Mouse (Mus musculus) thymus, adult 2 months (tissue): ENCODE measurements at regions not wholly inside any gene's neighbourhood (a gene's known extent, or its start where the extent isn't known, plus 50 kb on each side); places are given as distances from the start of the nearest gene placed in this dataset.

ENCODE experiments used
- DNase-seq: peaks from one replicate; pipeline ENCODE4 v3.0.0; 2021
- H3K27ac ChIP-seq: fragments of 200-500 bp; 2 replicates; pipeline ENCODE4 v1.5.1; 2012; ENCODE audit warnings: low read length, control low read depth; ENCODE audit not compliant: control insufficient read depth, insufficient read depth
- H3K27me3 ChIP-seq: fragments of 200-500 bp; 2 replicates; pipeline ENCODE4 v1.6.1; 2012; ENCODE audit warnings: mild to moderate bottlenecking, low read length, moderate library complexity, mixed read lengths; ENCODE audit not compliant: control insufficient read depth, insufficient read depth
- H3K36me3 ChIP-seq: fragments of 200-500 bp; 2 replicates; pipeline ENCODE4 v1.6.1; 2012; ENCODE audit warnings: mild to moderate bottlenecking, low read length, moderate library complexity; ENCODE audit not compliant: control insufficient read depth, insufficient read depth
- H3K4me1 ChIP-seq: fragments of 200-500 bp; replicated peaks from 2 replicates; pipeline ENCODE4 v1.6.1; 2012; ENCODE audit warnings: low read length; ENCODE audit not compliant: control insufficient read depth, insufficient read depth
- H3K4me3 ChIP-seq: fragments of 200-500 bp; 2 replicates; pipeline ENCODE4 v1.5.1; 2012; ENCODE audit warnings: mild to moderate bottlenecking, low read length, control low read depth, moderate library complexity; ENCODE audit not compliant: control insufficient read depth, insufficient read depth
- CTCF ChIP-seq: fragments of 200-500 bp; IDR thresholded peaks from 2 replicates; pipeline ENCODE4 v1.5.1; 2012; ENCODE audit warnings: mild to moderate bottlenecking, control low read depth, low read length, moderate library complexity, borderline replicate concordance; ENCODE audit not compliant: control insufficient read depth, poor library complexity, insufficient read depth; ENCODE audit errors: extremely low read depth
- POLR2A ChIP-seq: fragments of 200-500 bp; IDR thresholded peaks from 2 replicates; pipeline ENCODE4 v1.6.1; 2012; ENCODE audit warnings: mild to moderate bottlenecking, low read length, control low read depth, moderate library complexity; ENCODE audit not compliant: control insufficient read depth, poor library complexity, insufficient read depth; ENCODE audit errors: extremely low read depth
- WGBS: fragments of 180-500 bp; shearing (Covaris S2); methylation state at CpG from one replicate; pipeline ENCODE4 v1.1.7; 2018; 5-methylcytosine and 5-hydroxymethylcytosine counted together

- no peak overlapping the region for H3K27ac ChIP-seq
- H3K4me1 ChIP-seq = no peaks in the 10 kb centered on the region
- 90% methylated on average over 9 of the region's 9 CpGs for WGBS
- no peak for DNase-seq
- H3K36me3 ChIP-seq = no peaks in the 10 kb centered on the region
- TF ChIP-seq POLR2A = no peak
- TF ChIP-seq CTCF = no peak
- H3K27me3 ChIP-seq = no peaks in the 10 kb centered on the region
- H3K4me3 ChIP-seq = no peak overlapping the region
Measured at GRCm38 (mm10) chr13:106567658-106568359, 368.9 kb downstream of the Ipo11 start.

- Histone ChIP-seq H3K4me3 (no peak overlapping the region), H3K36me3 (no peaks in the 10 kb centered on the region), H3K27me3 (no peaks in the 10 kb centered on the region), H3K4me1 (no peaks in the 10 kb centered on the region), H3K27ac (no peak overlapping the region)
- WGBS = 96% methylated on average over 1 of the region's 1 CpGs
- TF ChIP-seq POLR2A (no peak), CTCF (no peak)
- DNase-seq = no peak
Measured at GRCm38 (mm10) chr13:106562588-106562987, 374.2 kb downstream of the Ipo11 start.

GRCm38 (mm10) chr13:106562161-106562560 lies 374.6 kb downstream of the Ipo11 start:
- WGBS = 78% methylated on average over 4 of the region's 4 CpGs
- Histone ChIP-seq H3K4me1 (no peaks in the 10 kb centered on the region), H3K36me3 (no peaks in the 10 kb centered on the region), H3K4me3 (no peak overlapping the region), H3K27ac (no peak overlapping the region), H3K27me3 (no peaks in the 10 kb centered on the region)
- DNase-seq = no peak
- no peak for TF ChIP-seq POLR2A
- TF ChIP-seq CTCF = no peak

DNA sequence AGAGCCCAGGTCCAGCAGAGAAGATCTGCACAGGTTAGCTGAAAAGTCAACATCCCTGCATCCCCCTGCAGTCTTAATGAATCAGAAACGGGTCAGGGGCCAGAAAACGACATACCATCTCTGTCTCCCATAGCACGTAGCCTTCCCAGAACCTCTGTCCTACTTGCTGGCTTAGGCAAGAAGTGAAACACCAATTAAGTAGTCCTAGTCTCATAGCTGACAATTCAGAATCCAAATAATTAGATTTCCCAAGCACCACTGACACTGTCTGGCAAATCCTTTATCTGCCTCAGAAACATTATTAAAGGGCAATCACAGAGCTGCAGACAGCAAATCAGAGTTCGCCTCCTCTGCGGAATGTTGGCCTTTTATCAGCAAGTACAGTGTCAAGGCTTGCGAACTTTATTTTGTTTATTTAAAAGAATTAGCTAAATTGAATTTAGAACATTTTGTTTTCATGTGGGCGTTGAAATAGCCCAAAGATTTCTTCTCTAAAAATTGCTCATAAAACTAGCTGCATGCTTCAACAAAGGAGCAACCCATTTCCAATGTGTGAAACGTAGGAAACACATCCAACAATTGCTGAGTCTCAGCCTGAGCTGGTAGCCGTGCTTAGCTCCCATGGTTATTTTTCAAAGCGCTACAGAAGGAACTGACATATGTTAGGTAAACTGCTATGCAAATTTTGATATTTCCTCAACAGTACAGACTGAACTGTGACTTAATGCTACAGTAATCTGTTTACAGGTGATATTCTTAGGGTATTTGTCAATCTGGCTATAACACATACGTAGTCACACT lies 411.2 kb downstream of the Ipo11 start:
- TF ChIP-seq POLR2A (no peak), CTCF (no peak)
- Histone ChIP-seq H3K4me3 (no peak overlapping the region), H3K27ac (no peak overlapping the region), H3K4me1 (no peaks in the 10 kb centered on the region), H3K36me3 (no peaks in the 10 kb centered on the region), H3K27me3 (no peaks in the 10 kb centered on the region)
- WGBS = 89% methylated on average over 11 of the region's 11 CpGs
- DNase-seq = no peak

- Histone ChIP-seq H3K27ac (no peak overlapping the region), H3K27me3 (no peaks in the 10 kb centered on the region), H3K4me3 (no peak overlapping the region), H3K36me3 (no peaks in the 10 kb centered on the region), H3K4me1 (no peaks in the 10 kb centered on the region)
- TF ChIP-seq CTCF = no peak
- DNase-seq = no peak
- 84% methylated on average over 5 of the region's 5 CpGs for WGBS
Measured at GRCm38 (mm10) chr13:106514510-106515169, 422.1 kb downstream of the Ipo11 start.

GRCm38 (mm10) chr13:106513669-106514068 lies 423.1 kb downstream of the Ipo11 start:
- H3K4me1 ChIP-seq = no peaks in the 10 kb centered on the region
- H3K27ac ChIP-seq = no peak overlapping the region
- no peak for DNase-seq
- TF ChIP-seq POLR2A (no peak), CTCF (no peak)
- 77% methylated on average over 4 of the region's 4 CpGs for WGBS
- no peaks in the 10 kb centered on the region for H3K36me3 ChIP-seq
- no peaks in the 10 kb centered on the region for H3K27me3 ChIP-seq
- no peak overlapping the region for H3K4me3 ChIP-seq
